Mouse (Mus musculus) liver, embryonic 14.5 days (tissue): ENCODE measurements around the gene Vcl. TPM values are rescaled to one million over a fixed set of nuclear protein-coding genes. Genes with fewer than 3 reads are reported as not detected.

Experiments used
- ATAC-seq: fragments of 200-750 bp; cut with Nextera tagmentation; 2 replicates; pipeline ENCODE4 v1.8.0; 2017; ENCODE audit warnings: moderate number of reproducible peaks, mild to moderate bottlenecking, moderate library complexity; ENCODE audit not compliant: insufficient read depth
- DNase-seq, 3 experiments: peaks; one replicate each; pipeline ENCODE4 v3.0.0-alpha.2; 2012 to 2013; ENCODE audit warnings: low read depth in 3 of 3, low spot score in 3 of 3
- H3K27ac ChIP-seq: fragments of 300-500 bp; sonication (generic); 2 replicates; pipeline ENCODE4 v1.5.1; 2014; ENCODE audit warnings: moderate library complexity, mild to moderate bottlenecking, control low read depth, inconsistent platforms
- H3K27me3 ChIP-seq: fragments of 300-500 bp; sonication (generic); 2 replicates; pipeline ENCODE4 v1.6.1; 2014; ENCODE audit warnings: mild to moderate bottlenecking, low read length, moderate library complexity; ENCODE audit not compliant: control insufficient read depth, insufficient read depth
- H3K36me3 ChIP-seq: fragments of 300-500 bp; sonication (generic); replicated peaks from 2 replicates; pipeline ENCODE4 v1.6.1; 2014; ENCODE audit warnings: low read depth; ENCODE audit not compliant: control insufficient read depth, insufficient read depth
- H3K4me1 ChIP-seq, 2 experiments: fragments of 200-500 bp in 1 of 2; fragments of 300-500 bp in 1 of 2; sonication (generic) in 1 of 2; replicated peaks; 2 replicates each; pipeline ENCODE4 v1.6.1; 2012 to 2014; ENCODE audit warnings: antibody characterized with exemption in 1 of 2, inconsistent platforms in 1 of 2, low read length in 1 of 2; ENCODE audit not compliant: control insufficient read depth in 2 of 2, insufficient read depth in 2 of 2
- H3K4me2 ChIP-seq: fragments of 300-500 bp; sonication (generic); 2 replicates; pipeline ENCODE4 v1.6.1; 2014; ENCODE audit warnings: low read depth, mild to moderate bottlenecking, control low read depth, moderate library complexity
- H3K4me3 ChIP-seq, 2 experiments: fragments of 200-500 bp in 1 of 2; fragments of 300-500 bp in 1 of 2; sonication (generic) in 1 of 2; 2 replicates each; pipeline ENCODE4 v1.5.1; 2012 to 2014; ENCODE audit warnings: low read depth in 2 of 2, low read length in 2 of 2, mild to moderate bottlenecking in 2 of 2, control low read depth in 1 of 2, inconsistent platforms in 1 of 2, moderate library complexity in 1 of 2; ENCODE audit not compliant: insufficient read depth in 1 of 2
- H3K9ac ChIP-seq: fragments of 300-500 bp; sonication (generic); replicated peaks from 2 replicates; pipeline ENCODE4 v1.6.1; 2014; ENCODE audit warnings: mild to moderate bottlenecking, control low read depth, moderate library complexity
- H3K9me3 ChIP-seq: fragments of 300-500 bp; sonication (generic); 2 replicates; pipeline ENCODE4 v1.6.1; 2016; ENCODE audit warnings: low read length, mixed read lengths; ENCODE audit not compliant: control insufficient read depth
- CTCF ChIP-seq: IDR thresholded peaks from 2 replicates; pipeline ENCODE4 v1.5.1; 2016; ENCODE audit warnings: antibody characterized with exemption, low read depth, control low read depth
- EP300 ChIP-seq: IDR thresholded peaks from 2 replicates; pipeline ENCODE4 v1.6.1; 2016; ENCODE audit warnings: antibody characterized with exemption, low read depth
- WGBS: fragments of 180-500 bp; shearing (Covaris S2); extraction: QIAGEN DNeasy Blood & Tissue Kit; methylation state at CpG from one replicate; pipeline ENCODE4 v1.1.7; 2014; ENCODE audit not compliant: insufficient replicate concordance; 5-methylcytosine and 5-hydroxymethylcytosine counted together
- polyA plus RNA-seq, 2 experiments: library from polyadenylated mRNA; depleted of rRNA in 1 of 2; stranded (reverse) in 1 of 2; unstranded in 1 of 2; fragments of >200 nt; fragmentation: Nextera tagmentation in 1 of 2; extraction: Ambion mirVana in 1 of 2; gene quantifications; 2 replicates each; pipeline versions ENCODE4 v1.2.1 to v1.2.3; 2012 to 2014

The Vcl gene
- polyA plus RNA-seq, 2 experiments: 16.5 to 17.1 TPM

GRCm38 (mm10) chr14:20977726-20978125 is 48.5 kb downstream of the Vcl start:
- Histone ChIP-seq H3K9ac (no peak overlapping the region), H3K27me3 (no peaks in the 10 kb centered on the region), H3K36me3 (peaks cover 1% of the 10 kb centered on the region), H3K4me3 (no peak overlapping the region), H3K4me1 (peaks cover 8 to 14% of the 10 kb centered on the region in 2 experiments), H3K9me3 (no peaks in the 10 kb centered on the region), H3K4me2 (no peak overlapping the region), H3K27ac (no peak overlapping the region)
- ATAC-seq: no peak
- TF ChIP-seq CTCF (no peak), EP300 (no peak)
- WGBS: 35% methylated on average over 2 of the region's 2 CpGs
- no peak for DNase-seq

GRCm38 (mm10) chr14:20983832-20984231 is 54.6 kb downstream of the Vcl start:
- 67% methylated on average over 2 of the region's 2 CpGs for WGBS
- Histone ChIP-seq H3K27ac (no peak overlapping the region), H3K36me3 (peaks cover 6% of the 10 kb centered on the region), H3K4me2 (no peak overlapping the region), H3K9ac (no peak overlapping the region), H3K9me3 (no peaks in the 10 kb centered on the region), H3K27me3 (no peaks in the 10 kb centered on the region), H3K4me3 (no peak overlapping the region), H3K4me1 (no peaks in the 10 kb centered on the region)
- TF ChIP-seq CTCF (no peak), EP300 (no peak)
- no peak for DNase-seq
- ATAC-seq: no peak

- ATAC-seq (no peak), DNase-seq (no peak)
- Histone ChIP-seq H3K9ac (no peak overlapping the region), H3K36me3 (peaks cover 6% of the 10 kb centered on the region), H3K4me2 (no peak overlapping the region), H3K4me3 (no peak overlapping the region), H3K27me3 (no peaks in the 10 kb centered on the region), H3K9me3 (no peaks in the 10 kb centered on the region), H3K4me1 (no peaks in the 10 kb centered on the region), H3K27ac (no peak overlapping the region)
- TF ChIP-seq EP300: no peak
- TF ChIP-seq CTCF: no peak
- WGBS: 40% methylated on average over 3 of the region's 3 CpGs
These were observed 56.3 kb downstream of the Vcl start for GRCm38 (mm10) chr14:20985482-20985881.

GRCm38 (mm10) chr14:20991492-20991891 is 62.3 kb downstream of the Vcl start:
- no peak overlapping the region for H3K4me3 ChIP-seq
- H3K4me1 ChIP-seq: peaks cover 11 to 16% of the 10 kb centered on the region in 2 experiments
- H3K9ac ChIP-seq: no peak overlapping the region
- H3K27me3 ChIP-seq: no peaks in the 10 kb centered on the region
- ATAC-seq: no peak
- WGBS: 83% methylated on average over 1 of the region's 1 CpGs
- no peak overlapping the region for H3K4me2 ChIP-seq
- H3K27ac ChIP-seq: no peak overlapping the region
- TF ChIP-seq EP300: no peak
- no peak for TF ChIP-seq CTCF
- DNase-seq: no peak
- no peaks in the 10 kb centered on the region for H3K9me3 ChIP-seq
- peaks cover 3% of the 10 kb centered on the region for H3K36me3 ChIP-seq

GRCm38 (mm10) chr14:20993067-20993691 is 64.0 kb downstream of the Vcl start:
- peaks cover 3% of the 10 kb centered on the region for H3K36me3 ChIP-seq
- no peak overlapping the region for H3K9ac ChIP-seq
- no peaks in the 10 kb centered on the region for H3K27me3 ChIP-seq
- H3K4me2 ChIP-seq: no peak overlapping the region
- H3K4me1 ChIP-seq: peaks cover 12 to 17% of the 10 kb centered on the region in 2 experiments
- H3K9me3 ChIP-seq: no peaks in the 10 kb centered on the region
- ATAC-seq: no peak
- peak; percentile 25 to 36 (median 26) for DNase-seq
- H3K4me3 ChIP-seq: no peak overlapping the region
- 48% methylated on average over 3 of the region's 3 CpGs for WGBS
- H3K27ac ChIP-seq: no peak overlapping the region
- TF ChIP-seq CTCF (peak; percentile 73), EP300 (no peak)
